Mouse (Mus musculus) neural tube, embryonic 14.5 days (tissue): ENCODE data around the gene Ppm1e. TPM values are rescaled to one million over a fixed set of nuclear protein-coding genes. Genes with fewer than 3 reads are reported as not detected.

Source experiments
- ATAC-seq: fragments of 200-750 bp; cut with Nextera tagmentation; 2 replicates; pipeline ENCODE4 v1.8.0; 2017; ENCODE audit warnings: low read depth, mild to moderate bottlenecking, moderate TSS enrichment, moderate library complexity
- H3K27ac ChIP-seq: fragments of 300-500 bp; sonication (generic); 2 replicates; pipeline ENCODE4 v1.5.1; 2014; ENCODE audit warnings: low read depth, mild to moderate bottlenecking, control low read depth, low read length, moderate library complexity, mixed read lengths
- H3K27me3 ChIP-seq: fragments of 300-500 bp; sonication (generic); 2 replicates; pipeline ENCODE4 v1.6.1; 2014; ENCODE audit warnings: low read length; ENCODE audit not compliant: control insufficient read depth, insufficient read depth
- H3K36me3 ChIP-seq: fragments of 300-500 bp; sonication (generic); 2 replicates; pipeline ENCODE4 v1.6.1; 2014; ENCODE audit warnings: low read length, mixed read lengths; ENCODE audit not compliant: control insufficient read depth, insufficient read depth
- H3K4me1 ChIP-seq: fragments of 300-500 bp; sonication (generic); 2 replicates; pipeline ENCODE4 v1.6.1; 2014; ENCODE audit warnings: low read length; ENCODE audit not compliant: control insufficient read depth, insufficient read depth
- H3K4me2 ChIP-seq: fragments of 300-500 bp; sonication (generic); 2 replicates; pipeline ENCODE4 v1.6.1; 2014; ENCODE audit warnings: mild to moderate bottlenecking, low read depth, low read length, control low read depth
- H3K4me3 ChIP-seq: fragments of 300-500 bp; sonication (generic); 2 replicates; pipeline ENCODE4 v1.5.1; 2014; ENCODE audit warnings: low read depth, low read length, control low read depth, mixed read lengths
- H3K9ac ChIP-seq: fragments of 300-500 bp; sonication (generic); replicated peaks from 2 replicates; pipeline ENCODE4 v1.6.1; 2014; ENCODE audit warnings: low read depth, mild to moderate bottlenecking, control low read depth, low read length, mixed read lengths
- H3K9me3 ChIP-seq: fragments of 300-500 bp; sonication (generic); 2 replicates; pipeline ENCODE4 v1.6.1; 2016; ENCODE audit warnings: low read length; ENCODE audit not compliant: control insufficient read depth
- WGBS: fragments of 180-500 bp; shearing (Covaris S2); extraction: QIAGEN DNeasy Blood & Tissue Kit; methylation state at CpG from one replicate; pipeline ENCODE4 v1.1.7; 2014; 5-methylcytosine and 5-hydroxymethylcytosine counted together
- polyA plus RNA-seq: library from polyadenylated mRNA; unstranded; fragments of >200 nt; fragmentation: Nextera tagmentation; extraction: Ambion mirVana; gene quantifications from 2 replicates; pipeline ENCODE4 v1.2.1, GENCODE M21; 2014

Gene Ppm1e
- polyA plus RNA-seq, 1 experiment from 2014 or later: 40.2 TPM

DNA sequence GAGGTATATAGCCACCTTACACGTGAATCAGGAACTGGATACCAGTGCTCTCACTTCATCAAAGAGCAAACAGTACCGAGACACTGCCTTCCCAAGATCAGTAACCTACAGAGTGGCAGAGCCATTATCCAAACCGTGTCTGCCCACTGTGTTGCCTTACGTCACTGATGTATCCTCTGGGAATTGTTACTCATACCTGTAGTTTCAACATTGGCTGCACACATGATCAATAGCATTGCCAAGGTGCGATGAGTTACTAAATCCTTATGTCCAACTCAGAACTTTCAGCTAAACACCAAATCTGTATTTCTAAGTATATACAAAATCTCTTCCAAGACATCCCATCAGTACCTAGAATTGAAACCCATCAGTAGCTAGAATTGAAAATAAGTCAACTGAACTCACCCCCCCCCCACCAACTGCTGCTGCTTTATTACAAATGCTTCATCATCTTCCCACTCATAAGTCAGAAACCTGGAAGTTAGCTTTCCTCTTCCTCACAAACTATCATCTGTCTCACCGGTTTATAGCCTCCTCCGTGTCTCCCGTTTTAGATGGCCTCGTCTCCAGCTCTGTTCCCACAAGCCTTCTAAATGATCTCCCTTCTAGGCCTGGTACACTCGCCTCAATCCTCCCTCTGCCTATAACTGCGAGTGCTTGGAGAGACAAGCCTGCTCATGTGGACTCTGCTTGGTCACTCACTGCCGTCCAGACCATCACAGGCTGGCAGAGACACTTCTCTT lies 123.9 kb downstream of the Ppm1e start:
- H3K4me2 ChIP-seq: no peak overlapping the region
- no peak overlapping the region for H3K9ac ChIP-seq
- ATAC-seq: no peak
- no peaks in the 10 kb centered on the region for H3K4me1 ChIP-seq
- no peak overlapping the region for H3K4me3 ChIP-seq
- H3K36me3 ChIP-seq: peaks cover 17% of the 10 kb centered on the region
- H3K9me3 ChIP-seq: no peaks in the 10 kb centered on the region
- 89% methylated on average over 12 of the region's 12 CpGs for WGBS
- no peaks in the 10 kb centered on the region for H3K27me3 ChIP-seq
- no peak overlapping the region for H3K27ac ChIP-seq

DNA sequence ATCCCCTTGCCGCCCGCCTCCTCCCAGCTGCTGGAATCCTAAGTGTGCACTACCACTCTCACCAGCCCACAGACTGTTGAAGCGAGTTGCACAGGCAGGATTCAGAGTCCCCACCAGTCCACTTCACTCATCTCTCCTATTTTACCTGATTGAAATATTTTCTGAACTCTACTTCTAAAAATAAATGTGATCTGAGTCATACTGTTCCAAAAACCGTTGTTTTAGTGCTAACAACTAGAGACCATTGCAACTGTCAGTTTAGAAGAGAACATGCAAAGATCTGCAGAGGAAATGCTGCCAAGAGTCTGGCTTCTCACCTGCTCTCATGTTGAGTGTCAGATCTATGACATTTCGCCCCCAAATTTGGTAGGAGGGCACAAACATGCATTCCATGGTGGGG lies 125.4 kb downstream of the Ppm1e start:
- no peak overlapping the region for H3K4me3 ChIP-seq
- H3K4me2 ChIP-seq: no peak overlapping the region
- no peak for ATAC-seq
- no peaks in the 10 kb centered on the region for H3K4me1 ChIP-seq
- WGBS: 90% methylated on average over 5 of the region's 5 CpGs
- H3K27ac ChIP-seq: no peak overlapping the region
- H3K9ac ChIP-seq: no peak overlapping the region
- peaks cover 19% of the 10 kb centered on the region; the same call in 1 of the 2 replicates for H3K36me3 ChIP-seq
- H3K9me3 ChIP-seq: no peaks in the 10 kb centered on the region
- H3K27me3 ChIP-seq: no peaks in the 10 kb centered on the region

DNA sequence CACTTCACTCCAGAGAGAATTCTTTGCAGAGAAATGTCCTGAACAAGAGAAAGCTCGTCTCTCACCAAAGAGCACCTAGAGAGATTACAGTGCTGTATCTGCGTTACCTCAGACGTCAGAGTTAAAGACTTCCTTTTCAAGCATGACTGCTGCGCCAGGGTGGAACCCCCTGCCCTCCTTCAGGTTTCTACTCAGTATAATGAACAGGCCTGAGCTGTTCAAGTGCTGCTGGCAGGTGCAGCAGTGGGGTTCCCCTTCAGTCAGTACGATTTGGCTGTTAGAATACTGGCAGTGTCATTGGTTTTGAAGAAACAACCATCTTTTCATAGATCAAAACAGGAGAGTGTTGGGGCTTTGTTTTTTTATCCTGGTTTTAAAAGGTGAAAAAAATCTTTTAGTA lies 131.8 kb downstream of the Ppm1e start:
- no peak for ATAC-seq
- Histone ChIP-seq H3K27ac (no peak overlapping the region), H3K9ac (no peak overlapping the region), H3K4me3 (no peak overlapping the region), H3K4me2 (no peak overlapping the region), H3K9me3 (no peaks in the 10 kb centered on the region), H3K27me3 (no peaks in the 10 kb centered on the region), H3K36me3 (peaks cover 29% of the 10 kb centered on the region; the same call in 1 of the 2 replicates), H3K4me1 (no peaks in the 10 kb centered on the region)
- 85% methylated on average over 5 of the region's 5 CpGs for WGBS

DNA sequence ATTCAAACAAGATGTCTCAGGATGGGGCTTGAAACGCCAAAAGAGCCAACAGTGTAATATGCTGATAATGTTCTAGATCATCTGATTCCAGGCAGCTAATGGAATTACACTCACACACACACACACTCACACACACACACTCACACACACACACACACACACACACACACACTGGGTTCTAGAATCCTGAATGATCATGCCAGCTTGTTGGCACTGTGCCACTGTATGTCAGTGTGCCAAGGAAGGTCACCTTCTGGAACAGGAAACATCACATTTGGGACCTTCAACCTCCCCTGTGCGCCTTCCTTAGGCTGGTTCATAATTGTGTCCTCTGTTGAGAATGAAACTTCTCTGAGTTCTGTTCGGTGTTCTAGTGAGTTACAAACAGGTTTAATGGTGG lies 136.1 kb downstream of the Ppm1e start:
- Histone ChIP-seq H3K9me3 (no peaks in the 10 kb centered on the region), H3K36me3 (peaks cover 15% of the 10 kb centered on the region; the same call in 1 of the 2 replicates), H3K4me1 (no peaks in the 10 kb centered on the region), H3K27ac (no peak overlapping the region), H3K4me2 (no peak overlapping the region), H3K9ac (no peak overlapping the region), H3K27me3 (no peaks in the 10 kb centered on the region), H3K4me3 (no peak overlapping the region)
- WGBS: 89% methylated on average over 3 of the region's 3 CpGs
- no peak for ATAC-seq

DNA sequence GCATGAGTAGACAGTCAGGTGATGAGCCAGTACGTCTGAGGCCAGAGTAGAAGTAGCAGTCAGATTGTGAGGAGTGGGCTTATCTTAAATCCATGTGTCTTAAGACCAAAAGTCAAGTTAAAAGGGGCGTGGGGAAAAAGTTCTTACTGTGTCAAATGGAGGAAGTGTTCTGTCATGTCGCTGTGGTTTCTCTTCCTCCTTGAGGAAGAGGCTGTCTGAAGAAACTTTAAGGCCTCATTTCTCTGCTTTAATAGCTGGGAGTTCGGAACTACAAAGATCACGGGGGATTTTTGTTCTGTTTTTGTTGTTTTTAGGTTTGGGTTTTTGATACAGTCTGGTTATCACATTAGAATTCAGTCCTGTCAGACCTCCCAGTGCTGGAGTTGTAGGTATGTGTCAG lies 146.5 kb downstream of the Ppm1e start:
- H3K9ac ChIP-seq: no peak overlapping the region
- H3K27me3 ChIP-seq: no peaks in the 10 kb centered on the region
- ATAC-seq: no peak
- 88% methylated on average over 5 of the region's 5 CpGs for WGBS
- H3K36me3 ChIP-seq: peaks cover 4% of the 10 kb centered on the region; the same call in 1 of the 2 replicates
- no peak overlapping the region for H3K4me2 ChIP-seq
- H3K9me3 ChIP-seq: no peaks in the 10 kb centered on the region
- H3K4me3 ChIP-seq: no peak overlapping the region
- no peak overlapping the region for H3K27ac ChIP-seq
- no peaks in the 10 kb centered on the region for H3K4me1 ChIP-seq

Other genes with a start within 250 kb of the Ppm1e start
- gene Ska2, start 249.8 kb downstream of the Ppm1e start, polyA plus RNA-seq: 38.2 and 43.0 TPM in 2 replicates
- 102 and 106 TPM in 2 replicates for gene Trim37, start 231.9 kb downstream of the Ppm1e start, polyA plus RNA-seq
- 4.9 and 6.0 TPM in 2 replicates for gene Rad51c, start 45.9 kb upstream of the Ppm1e start, polyA plus RNA-seq
- 0.51 and 0.64 TPM in 2 replicates for gene Tex14, start 46.0 kb upstream of the Ppm1e start, polyA plus RNA-seq
- not detected in 2 replicates for gene Gm11492, start 207.6 kb upstream of the Ppm1e start, polyA plus RNA-seq
- gene Sept4, start 209.9 kb upstream of the Ppm1e start, polyA plus RNA-seq: 24.8 and 30.0 TPM in 2 replicates
- gene Mtmr4, start 233.1 kb upstream of the Ppm1e start, polyA plus RNA-seq: 51.0 and 66.8 TPM in 2 replicates